Mouse (Mus musculus): ENCODE measurements around the gene Zfp869. TPM values are rescaled to one million over a fixed set of nuclear protein-coding genes. Genes with fewer than 3 reads are reported as not detected.
"Not testable (repeated sequence)": the region's sequence is repeated elsewhere in the genome, so short reads cannot be mapped to it uniquely, and the experiment has no call there.

Gene Zfp869
- polyA plus RNA-seq, 1 experiment from 2014 or later, result 25.1 TPM

- H3K36me3 ChIP-seq, result peaks cover 39% of the 10 kb centered on the region
- peaks cover 17% of the 10 kb centered on the region; the same call in 1 of the 2 replicates for H3K9me3 ChIP-seq
- not testable (repeated sequence) for H3K4me2 ChIP-seq; H3K4me3 ChIP-seq; H3K9ac ChIP-seq; H3K27me3 ChIP-seq; H3K27ac ChIP-seq (replicated peaks); H3K4me1 ChIP-seq (replicated peaks); ATAC-seq (ENCODE audit: low read depth)
- WGBS, result 82% methylated on average over 2 of the region's 2 CpGs
These were observed 45.5 kb downstream of the Zfp869 start for GRCm38 (mm10) chr8:69665051-69665450.

DNA sequence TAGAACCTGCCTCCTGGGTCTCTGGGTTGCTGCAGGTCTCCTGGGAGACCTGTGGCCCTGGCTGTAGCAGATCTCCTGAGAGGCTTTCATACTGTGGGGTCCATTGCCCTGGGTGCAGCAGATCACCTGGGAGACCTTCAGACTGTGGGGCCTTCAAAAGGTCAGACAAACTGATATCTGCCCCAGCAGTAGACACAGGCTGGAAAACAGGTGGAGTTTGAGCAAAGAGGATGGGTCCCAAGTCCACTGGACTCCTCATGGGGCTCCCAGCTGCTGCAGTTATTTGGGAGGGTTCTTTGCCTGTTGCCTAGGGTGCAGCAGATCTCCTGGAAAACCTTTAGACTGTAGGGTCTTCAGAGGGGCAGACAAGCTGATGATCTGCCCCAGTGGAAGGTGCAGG is 49.2 kb downstream of the Zfp869 start:
- ATAC-seq (ENCODE audit: low read depth), result no peak

More for the DNA sequence above, 49.2 kb downstream of the Zfp869 start:
- Histone ChIP-seq H3K4me2 (no peak overlapping the region), H3K27ac (replicated peaks) (no peak overlapping the region), H3K27me3 (no peaks in the 10 kb centered on the region), H3K4me3 (no peak overlapping the region), H3K9me3 (peaks cover 11% of the 10 kb centered on the region), H3K4me1 (replicated peaks) (no peaks in the 10 kb centered on the region), H3K9ac (no peak overlapping the region), H3K36me3 (peaks cover 46% of the 10 kb centered on the region)

Other genes with a start within 250 kb of the Zfp869 start
- gene Gm7697, start 187.7 kb downstream of the Zfp869 start, polyA plus RNA-seq (2015; fragmentation: Nextera tagmentation; extraction: Ambion mirVana), result not detected in 2 replicates
- gene Zfp868, start 85.2 kb downstream of the Zfp869 start, polyA plus RNA-seq (2015; fragmentation: Nextera tagmentation; extraction: Ambion mirVana), result 43.8 and 44.4 TPM in 2 replicates
- 2.9 and 3.1 TPM in 2 replicates for gene Zfp964, start 56.2 kb downstream of the Zfp869 start, polyA plus RNA-seq (2015; fragmentation: Nextera tagmentation; extraction: Ambion mirVana)
- gene Zfp963, start 39.2 kb upstream of the Zfp869 start, polyA plus RNA-seq (2015; fragmentation: Nextera tagmentation; extraction: Ambion mirVana), result 10.1 and 10.5 TPM in 2 replicates
- 0.50 and 0.55 TPM in 2 replicates for gene Gm20422, start 64.2 kb upstream of the Zfp869 start, polyA plus RNA-seq (2015; fragmentation: Nextera tagmentation; extraction: Ambion mirVana)
- gene Atp13a1, start 80.4 kb upstream of the Zfp869 start, polyA plus RNA-seq (2015; fragmentation: Nextera tagmentation; extraction: Ambion mirVana), result 43.7 and 45.4 TPM in 2 replicates
- 39.6 and 45.7 TPM in 2 replicates for gene Zfp866, start 80.5 kb upstream of the Zfp869 start, polyA plus RNA-seq (2015; fragmentation: Nextera tagmentation; extraction: Ambion mirVana)
- 24.8 and 27.6 TPM in 2 replicates for gene Gmip, start 98.0 kb upstream of the Zfp869 start, polyA plus RNA-seq (2015; fragmentation: Nextera tagmentation; extraction: Ambion mirVana)
- 0.68 and 0.70 TPM in 2 replicates for gene Lpar2, start 111.7 kb upstream of the Zfp869 start, polyA plus RNA-seq (2015; fragmentation: Nextera tagmentation; extraction: Ambion mirVana)
- 50.9 and 58.8 TPM in 2 replicates for gene Pbx4, start 121.8 kb upstream of the Zfp869 start, polyA plus RNA-seq (2015; fragmentation: Nextera tagmentation; extraction: Ambion mirVana)
- 3.1 and 3.9 TPM in 2 replicates for gene Cilp2, start 177.0 kb upstream of the Zfp869 start, polyA plus RNA-seq (2015; fragmentation: Nextera tagmentation; extraction: Ambion mirVana)
- 3.4 TPM in 2 replicates for gene Tssk6, start 191.5 kb upstream of the Zfp869 start, polyA plus RNA-seq (2015; fragmentation: Nextera tagmentation; extraction: Ambion mirVana)
- 169 and 186 TPM in 2 replicates for gene Ndufa13, start 191.8 kb upstream of the Zfp869 start, polyA plus RNA-seq (2015; fragmentation: Nextera tagmentation; extraction: Ambion mirVana)
- gene Yjefn3, start 192.0 kb upstream of the Zfp869 start, polyA plus RNA-seq (2015; fragmentation: Nextera tagmentation; extraction: Ambion mirVana), result 10.0 and 12.1 TPM in 2 replicates

All from neural tube, embryonic 13.5 days (tissue).